Mouse (Mus musculus) intestine, embryonic 14.5 days (tissue): ENCODE measurements at regions not wholly inside any gene's neighbourhood (a gene's known extent, or its start where the extent isn't known, plus 50 kb on each side); places are given as distances from the start of the nearest gene placed in this dataset.

Experiments used
- ATAC-seq: fragments of 200-750 bp; cut with Nextera tagmentation; replicated peaks from 2 replicates; pipeline ENCODE4 v1.8.0; 2017; ENCODE audit warnings: low read depth, moderate number of reproducible peaks, moderate TSS enrichment, moderate library complexity; ENCODE audit not compliant: low FRiP score, low TSS enrichment
- DNase-seq: peaks from one replicate; pipeline ENCODE4 v3.0.0-alpha.2; 2018; ENCODE audit warnings: low spot score
- H3K27ac ChIP-seq: fragments of 300-500 bp; sonication (generic); 2 replicates; pipeline ENCODE4 v1.5.1; 2014; ENCODE audit warnings: low read depth, mild to moderate bottlenecking, control low read depth
- H3K27me3 ChIP-seq: fragments of 300-500 bp; sonication (generic); replicated peaks from 2 replicates; pipeline ENCODE4 v1.6.1; 2014; ENCODE audit warnings: low read length, control low read depth; ENCODE audit not compliant: control insufficient read depth, insufficient read depth
- H3K36me3 ChIP-seq: fragments of 300-500 bp; sonication (generic); 2 replicates; pipeline ENCODE4 v1.6.1; 2014; ENCODE audit warnings: low read length, control low read depth; ENCODE audit not compliant: control insufficient read depth, insufficient read depth
- H3K4me1 ChIP-seq: fragments of 300-500 bp; sonication (generic); replicated peaks from 2 replicates; pipeline ENCODE4 v1.6.1; 2014; ENCODE audit warnings: low read length, control low read depth, mixed read lengths; ENCODE audit not compliant: control insufficient read depth, insufficient read depth
- H3K4me2 ChIP-seq: fragments of 300-500 bp; sonication (generic); 2 replicates; pipeline ENCODE4 v1.6.1; 2014; ENCODE audit warnings: low read length
- H3K4me3 ChIP-seq: fragments of 300-500 bp; sonication (generic); 2 replicates; pipeline ENCODE4 v1.5.1; 2014; ENCODE audit warnings: low read depth, low read length, control low read depth, mixed read lengths
- H3K9ac ChIP-seq: fragments of 300-500 bp; sonication (generic); 2 replicates; pipeline ENCODE4 v1.6.1; 2014; ENCODE audit warnings: mild to moderate bottlenecking, low read length
- H3K9me3 ChIP-seq: fragments of 300-500 bp; sonication (generic); 2 replicates; pipeline ENCODE4 v1.6.1; 2016; ENCODE audit warnings: low read length, control low read depth; ENCODE audit not compliant: control insufficient read depth
- WGBS: fragments of 180-500 bp; shearing (Covaris S2); extraction: QIAGEN DNeasy Blood & Tissue Kit; methylation state at CpG from one replicate; pipeline ENCODE4 v1.1.7; 2014; 5-methylcytosine and 5-hydroxymethylcytosine counted together

DNA sequence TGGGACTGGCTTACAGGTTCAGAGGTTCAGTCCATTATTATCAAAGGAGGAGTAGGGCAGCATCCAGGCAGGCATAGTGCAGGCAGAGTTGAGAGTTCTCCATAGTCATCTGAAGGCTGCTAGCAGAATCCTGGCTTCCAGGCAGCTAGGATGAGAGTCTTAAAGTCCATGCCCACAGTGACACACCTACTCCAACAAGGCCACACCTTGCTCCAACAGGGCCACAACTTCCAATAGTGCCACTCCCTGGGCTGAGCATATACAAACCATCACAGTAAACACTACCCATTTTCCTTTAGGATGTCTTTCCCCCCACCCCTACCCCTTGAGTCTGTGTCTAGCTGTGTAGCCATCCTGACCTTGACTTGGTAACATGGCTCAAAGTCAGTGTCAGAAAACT lies 78.8 kb upstream of the Ppp1r12a start:
- Histone ChIP-seq H3K4me2 (no peak overlapping the region), H3K27me3 (no peaks in the 10 kb centered on the region), H3K4me1 (0 out of 2 replicates have a peak, but pooled peaks cover 2% of the 10 kb centered on the region), H3K4me3 (no peak overlapping the region), H3K9ac (no peak overlapping the region), H3K27ac (no peak overlapping the region), H3K36me3 (no peaks in the 10 kb centered on the region), H3K9me3 (no peaks in the 10 kb centered on the region)
- DNase-seq (no peak), ATAC-seq (no peak)

DNA sequence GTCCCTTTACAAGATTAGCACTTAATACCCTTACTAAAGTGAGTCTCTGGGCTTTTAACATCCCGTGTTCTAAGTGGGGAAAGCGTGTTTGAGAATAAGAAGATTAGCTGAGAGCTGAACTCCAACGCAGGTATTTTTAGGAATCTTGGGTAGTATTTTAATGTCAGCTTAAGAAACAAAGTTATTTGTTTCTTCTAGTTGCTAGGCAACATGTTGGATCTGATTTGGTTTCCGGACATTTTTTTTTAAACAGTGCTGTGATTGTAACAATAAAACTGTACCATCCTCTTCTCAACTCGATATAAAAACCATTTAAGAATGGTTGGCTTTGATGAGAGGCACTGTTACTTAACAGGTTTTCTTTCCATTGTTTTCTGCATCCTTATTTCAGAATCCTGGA lies 86.8 kb upstream of the Ppp1r12a start:
- no peaks in the 10 kb centered on the region for H3K27me3 ChIP-seq
- WGBS = 65% methylated on average over 5 of the region's 5 CpGs
- H3K27ac ChIP-seq = no peak overlapping the region

DNA sequence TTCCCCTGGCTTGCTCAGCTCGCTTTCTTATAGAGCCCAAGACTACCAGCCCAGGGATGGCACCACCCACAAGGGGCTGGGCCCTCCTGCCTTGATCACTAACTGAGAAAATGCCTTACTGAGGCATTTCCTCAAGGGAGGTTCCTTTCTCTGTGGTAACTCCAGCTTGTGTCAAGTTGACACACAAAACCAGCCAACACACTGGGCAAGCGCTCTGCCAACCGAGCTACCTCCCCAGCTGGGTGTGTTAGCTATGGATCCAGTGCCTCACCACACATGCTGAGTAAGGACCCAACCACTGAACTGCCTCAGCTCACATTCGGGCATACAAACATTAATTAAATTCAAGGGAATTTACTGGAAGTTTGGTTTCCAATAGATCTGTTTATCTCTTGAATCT lies 88.2 kb upstream of the Ppp1r12a start:
- Histone ChIP-seq H3K27ac (no peak overlapping the region), H3K36me3 (no peaks in the 10 kb centered on the region), H3K27me3 (no peaks in the 10 kb centered on the region), H3K9me3 (no peaks in the 10 kb centered on the region), H3K4me3 (no peak overlapping the region), H3K4me2 (no peak overlapping the region), H3K4me1 (no peaks in the 10 kb centered on the region; the same call in 1 of the 2 replicates), H3K9ac (no peak overlapping the region)
- no peak for DNase-seq
- no peak for ATAC-seq
- WGBS = 87% methylated on average over 4 of the region's 4 CpGs

More for the DNA sequence above, 86.8 kb upstream of the Ppp1r12a start:
- H3K36me3 ChIP-seq = no peaks in the 10 kb centered on the region
- no peak overlapping the region for H3K4me2 ChIP-seq
- no peak for DNase-seq
- no peak overlapping the region for H3K9ac ChIP-seq
- H3K4me3 ChIP-seq = no peak overlapping the region
- H3K9me3 ChIP-seq = no peaks in the 10 kb centered on the region
- no peaks in the 10 kb centered on the region; the same call in 1 of the 2 replicates for H3K4me1 ChIP-seq
- ATAC-seq = no peak

DNA sequence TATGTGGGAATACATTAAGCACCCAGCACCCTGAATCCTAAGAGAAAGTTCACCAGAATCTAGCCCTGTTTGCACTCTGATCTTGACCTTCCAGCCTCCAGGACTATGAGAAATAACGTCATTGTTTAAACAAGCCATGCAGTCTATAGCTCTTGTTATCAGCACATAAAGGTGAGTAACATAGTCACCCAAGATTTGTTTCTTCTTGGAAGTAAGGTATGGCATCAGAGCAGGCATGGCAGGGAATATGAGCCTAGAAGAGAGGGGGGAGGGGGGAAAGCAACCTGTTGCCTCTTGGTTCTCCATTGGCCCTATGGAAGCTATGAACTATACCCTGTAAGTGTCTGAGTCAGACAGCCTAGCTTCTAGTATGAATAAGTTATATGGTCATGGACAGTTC lies 89.8 kb upstream of the Ppp1r12a start:
- 46% methylated on average over 1 of the region's 1 CpGs for WGBS
- no peak overlapping the region for H3K9ac ChIP-seq
- no peak overlapping the region for H3K4me2 ChIP-seq
- H3K36me3 ChIP-seq = no peaks in the 10 kb centered on the region
- H3K27me3 ChIP-seq = no peaks in the 10 kb centered on the region
- no peak overlapping the region for H3K4me3 ChIP-seq
- DNase-seq (no peak), ATAC-seq (peak; percentile 79)
- peaks cover 7% of the 10 kb centered on the region; the same call in 1 of the 2 replicates for H3K4me1 ChIP-seq
- no peak overlapping the region for H3K27ac ChIP-seq
- H3K9me3 ChIP-seq = no peaks in the 10 kb centered on the region

DNA sequence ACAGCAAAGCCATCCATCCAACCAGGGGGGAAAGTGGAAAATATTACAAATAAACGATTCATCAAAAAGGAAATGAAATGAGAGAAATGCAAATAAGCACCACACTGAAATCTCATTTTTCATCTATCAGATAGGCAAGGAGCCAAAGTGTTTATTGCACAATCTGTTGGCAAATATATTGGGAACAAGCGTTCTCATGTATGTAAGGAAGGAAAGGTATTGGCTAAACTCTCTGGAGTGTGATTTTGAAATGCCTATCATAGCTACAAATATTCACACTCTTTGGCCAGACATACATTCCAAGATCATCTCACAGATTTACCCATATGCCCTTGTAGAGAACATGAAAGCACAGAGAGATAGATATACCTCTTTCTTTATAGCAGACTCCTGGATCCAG lies 90.6 kb upstream of the Ppp1r12a start:
- Histone ChIP-seq H3K27ac (no peak overlapping the region), H3K9ac (no peak overlapping the region), H3K27me3 (no peaks in the 10 kb centered on the region), H3K36me3 (no peaks in the 10 kb centered on the region), H3K9me3 (no peaks in the 10 kb centered on the region), H3K4me1 (peaks cover 11% of the 10 kb centered on the region; the same call in 1 of the 2 replicates), H3K4me3 (no peak overlapping the region), H3K4me2 (no peak overlapping the region)
- DNase-seq = no peak
- no peak for ATAC-seq
- 77% methylated on average over 2 of the region's 2 CpGs for WGBS

DNA sequence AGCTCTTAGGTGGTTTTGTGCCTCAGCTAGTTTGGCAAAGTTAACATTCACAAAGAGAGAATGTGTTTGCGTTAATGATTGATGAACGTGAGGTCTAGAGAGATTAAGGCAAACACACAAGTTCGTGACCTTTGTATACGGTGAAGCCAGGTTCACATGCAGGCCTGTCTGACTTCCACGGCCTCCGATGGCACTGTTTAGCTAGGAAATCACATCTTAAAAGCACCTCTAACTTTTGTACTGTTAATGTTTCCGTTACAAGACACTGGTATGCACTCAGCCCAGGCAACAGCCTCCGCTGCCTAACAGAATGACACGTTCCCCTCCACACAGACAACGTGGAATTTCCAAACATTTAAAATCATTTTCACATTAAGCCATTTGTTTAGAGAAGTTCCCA lies 94.3 kb upstream of the Ppp1r12a start:
- ATAC-seq (peak; percentile 67), DNase-seq (peak; percentile 68)
- WGBS = 14% methylated on average over 10 of the region's 10 CpGs
- Histone ChIP-seq H3K27me3 (no peaks in the 10 kb centered on the region), H3K27ac (peak overlapping the region; percentile 64), H3K9me3 (no peaks in the 10 kb centered on the region), H3K4me1 (peaks cover 11% of the 10 kb centered on the region; the same call in 1 of the 2 replicates), H3K9ac (no peak overlapping the region), H3K4me2 (peak overlapping the region; percentile 41), H3K4me3 (no peak overlapping the region), H3K36me3 (no peaks in the 10 kb centered on the region)

DNA sequence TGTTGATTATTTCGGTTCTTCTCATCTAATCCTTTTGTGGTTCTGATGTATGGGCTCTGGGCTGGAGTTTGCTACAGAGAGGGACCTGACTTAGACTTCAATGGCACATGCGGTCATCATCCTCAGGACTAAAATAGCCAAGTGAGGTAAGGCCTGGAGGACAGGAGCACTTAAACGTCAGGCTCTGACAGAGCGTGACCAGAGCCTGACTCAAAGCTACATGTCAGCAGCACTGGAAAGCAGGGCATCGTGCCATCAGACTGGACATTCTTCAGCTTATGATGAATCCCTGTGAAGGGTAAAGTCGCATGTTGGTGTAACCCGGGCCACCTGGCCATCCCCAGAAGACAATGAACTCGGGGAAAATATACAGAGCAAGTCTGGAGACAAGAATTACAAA lies 95.8 kb upstream of the Ppp1r12a start:
- WGBS = 83% methylated on average over 8 of the region's 8 CpGs
- DNase-seq = no peak
- Histone ChIP-seq H3K9me3 (no peaks in the 10 kb centered on the region), H3K27me3 (no peaks in the 10 kb centered on the region), H3K27ac (no peak overlapping the region), H3K36me3 (no peaks in the 10 kb centered on the region), H3K4me3 (no peak overlapping the region), H3K4me1 (peaks cover 11% of the 10 kb centered on the region; the same call in 1 of the 2 replicates), H3K9ac (no peak overlapping the region), H3K4me2 (no peak overlapping the region)
- ATAC-seq = no peak

DNA sequence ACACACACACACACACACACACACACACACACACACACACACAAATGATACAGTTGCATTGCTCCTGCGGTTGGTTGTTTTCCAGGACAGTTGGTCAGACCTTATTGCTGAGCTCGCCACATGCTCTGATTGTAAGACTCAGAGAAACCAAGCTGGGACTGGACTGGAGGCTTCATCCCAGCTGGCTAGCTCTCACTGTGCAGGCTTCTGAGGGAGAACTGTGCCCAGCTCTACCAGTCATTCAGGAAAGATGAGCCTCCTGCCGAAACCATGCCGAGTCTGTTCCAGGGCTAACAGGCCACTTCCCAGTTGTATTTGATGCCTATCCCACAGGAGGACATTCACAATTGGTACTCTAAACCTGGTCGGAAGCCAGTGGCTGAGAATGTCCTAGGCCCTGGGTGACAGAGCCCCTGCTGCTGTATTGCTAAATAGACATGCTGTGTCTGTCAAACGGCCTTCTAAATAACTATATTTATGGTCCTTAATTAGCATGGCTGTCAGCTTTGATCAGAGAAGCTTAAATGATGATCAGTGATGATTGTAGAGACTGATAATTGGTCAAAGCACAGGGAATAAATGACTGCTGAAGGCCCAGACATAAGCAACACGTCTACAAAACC lies 100.1 kb upstream of the Ppp1r12a start:
- 58% methylated on average over 7 of the region's 7 CpGs for WGBS

DNA sequence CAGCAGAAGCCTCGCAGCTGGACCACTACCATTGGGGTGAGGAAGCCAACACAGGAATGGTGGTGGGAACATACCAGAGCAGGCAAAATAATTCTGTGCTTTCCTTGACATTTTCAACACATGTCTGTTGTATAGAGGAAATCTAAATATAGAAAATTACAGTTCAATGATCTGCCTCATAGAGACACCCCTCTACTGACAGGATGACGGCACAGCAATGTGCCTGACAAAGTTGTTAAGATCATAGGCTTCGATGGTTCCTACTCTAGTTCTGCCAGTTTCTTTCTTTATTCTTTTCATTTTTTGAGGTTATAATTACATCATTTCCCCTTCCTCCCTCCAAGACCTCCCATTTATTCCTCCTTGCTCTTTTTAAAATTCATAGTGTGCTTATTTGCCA lies 101.4 kb upstream of the Ppp1r12a start:
- no peak overlapping the region for H3K4me3 ChIP-seq

More for the DNA sequence above, 100.1 kb upstream of the Ppp1r12a start:
- H3K4me2 ChIP-seq = no peak overlapping the region
- H3K9ac ChIP-seq = no peak overlapping the region
- no peaks in the 10 kb centered on the region for H3K27me3 ChIP-seq
- H3K4me1 ChIP-seq = 0 out of 2 replicates have a peak, but pooled peaks cover 4% of the 10 kb centered on the region
- no peak overlapping the region for H3K4me3 ChIP-seq
- H3K9me3 ChIP-seq = no peaks in the 10 kb centered on the region
- ATAC-seq (no peak), DNase-seq (no peak)
- H3K27ac ChIP-seq = no peak overlapping the region
- H3K36me3 ChIP-seq = no peaks in the 10 kb centered on the region

More for the DNA sequence above, 101.4 kb upstream of the Ppp1r12a start:
- DNase-seq (no peak), ATAC-seq (no peak)
- Histone ChIP-seq H3K9me3 (no peaks in the 10 kb centered on the region), H3K4me1 (0 out of 2 replicates have a peak, but pooled peaks cover 3% of the 10 kb centered on the region), H3K4me2 (no peak overlapping the region), H3K9ac (no peak overlapping the region), H3K27me3 (no peaks in the 10 kb centered on the region), H3K27ac (no peak overlapping the region), H3K36me3 (no peaks in the 10 kb centered on the region)
- 73% methylated on average over 3 of the region's 3 CpGs for WGBS
